Mouse (Mus musculus) megakaryocyte, embryonic 14.5 days (primary cell): ENCODE data around the gene Lztr1. TPM values are rescaled to one million over a fixed set of nuclear protein-coding genes. Genes with fewer than 3 reads are reported as not detected.

Experiments
- H3K27me3 ChIP-seq: replicated peaks from 2 replicates; pipeline ENCODE3; 2012; ENCODE audit warnings: inconsistent platforms
- H3K36me3 ChIP-seq: replicated peaks from 2 replicates; pipeline ENCODE3; 2012; ENCODE audit warnings: low read length, inconsistent platforms, mixed read lengths
- H3K4me1 ChIP-seq: 2 replicates; pipeline ENCODE4 v1.6.1; 2012; ENCODE audit warnings: inconsistent platforms
- H3K4me3 ChIP-seq: replicated peaks from 2 replicates; pipeline ENCODE3; 2012; ENCODE audit warnings: moderate library complexity, mild to moderate bottlenecking, inconsistent platforms
- H3K9me3 ChIP-seq: 2 replicates; pipeline ENCODE4 v1.6.1; 2012; ENCODE audit warnings: inconsistent platforms
- FLI1 ChIP-seq: IDR thresholded peaks from 2 replicates; pipeline ENCODE4 v1.6.1; 2012; ENCODE audit warnings: low read length, inconsistent platforms, mixed read lengths
- GATA1 ChIP-seq: IDR thresholded peaks from 3 replicates; pipeline ENCODE4 v1.6.1; 2012; ENCODE audit warnings: mixed read lengths, low read length, inconsistent platforms, borderline replicate concordance
- polyA plus RNA-seq: library from polyadenylated mRNA; stranded (reverse); fragments of >175 nt; gene quantifications from 2 replicates; pipeline ENCODE4 v1.2.3, GENCODE M21; 2012; ENCODE audit warnings: low replicate concordance; ENCODE audit not compliant: insufficient read depth

The Lztr1 gene
- polyA plus RNA-seq, 1 experiment, result 8.5 TPM

- peaks cover 51% of the 10 kb centered on the region for H3K4me1 ChIP-seq
- no peaks in the 10 kb centered on the region for H3K36me3 ChIP-seq
- TF ChIP-seq FLI1, result no peak
- no peak for TF ChIP-seq GATA1
- H3K4me3 ChIP-seq, result no peak overlapping the region
- H3K9me3 ChIP-seq, result peaks cover 3% of the 10 kb centered on the region
- H3K27me3 ChIP-seq, result peaks cover 62% of the 10 kb centered on the region
These were observed 55.7 kb downstream of the Lztr1 start for GRCm38 (mm10) chr16:17564221-17564620.

- no peak overlapping the region for H3K4me3 ChIP-seq
- H3K27me3 ChIP-seq, result peaks cover 60% of the 10 kb centered on the region
- peaks cover 47% of the 10 kb centered on the region for H3K4me1 ChIP-seq
- no peaks in the 10 kb centered on the region for H3K36me3 ChIP-seq
- TF ChIP-seq FLI1 (no peak), GATA1 (no peak)
- peaks cover 3% of the 10 kb centered on the region for H3K9me3 ChIP-seq
These were observed 56.3 kb downstream of the Lztr1 start for GRCm38 (mm10) chr16:17564771-17565170.

- peaks cover 39% of the 10 kb centered on the region for H3K4me1 ChIP-seq
- TF ChIP-seq FLI1 (no peak), GATA1 (no peak)
- H3K9me3 ChIP-seq, result peaks cover 3% of the 10 kb centered on the region
- no peaks in the 10 kb centered on the region for H3K36me3 ChIP-seq
- no peak overlapping the region for H3K4me3 ChIP-seq
- peaks cover 68% of the 10 kb centered on the region for H3K27me3 ChIP-seq
These were observed 57.7 kb downstream of the Lztr1 start for GRCm38 (mm10) chr16:17566186-17566585.

Other genes starting within 250 kb of the Lztr1 start
- 11.8 and 13.2 TPM in 2 replicates for gene Tmem191c, start 232.6 kb upstream of the Lztr1 start, polyA plus RNA-seq
- not detected in 2 replicates for gene Serpind1, start 177.3 kb upstream of the Lztr1 start, polyA plus RNA-seq
- gene Snap29, start 102.7 kb upstream of the Lztr1 start, polyA plus RNA-seq, result 6.3 and 6.7 TPM in 2 replicates
- 6.0 and 16.7 TPM in 2 replicates for gene Pi4ka, start 102.4 kb upstream of the Lztr1 start, polyA plus RNA-seq
- gene Crkl, start 56.7 kb upstream of the Lztr1 start, polyA plus RNA-seq, result 5.4 and 8.8 TPM in 2 replicates
- gene Aifm3, start 19.1 kb upstream of the Lztr1 start, polyA plus RNA-seq, result 0.03 TPM in 1 of 2 replicates, not detected in the other
- gene Thap7, start 22.4 kb downstream of the Lztr1 start, polyA plus RNA-seq, result 163 and 262 TPM in 2 replicates
- not detected in 2 replicates for gene Lrrc74b, start 52.6 kb downstream of the Lztr1 start, polyA plus RNA-seq
- gene P2rx6, start 53.2 kb downstream of the Lztr1 start, polyA plus RNA-seq, result 2.3 TPM in 1 of 2 replicates, not detected in the other
- gene Slc7a4, start 74.5 kb downstream of the Lztr1 start, polyA plus RNA-seq, result 0.32 and 1.0 TPM in 2 replicates
- gene Smpd4, start 110.7 kb downstream of the Lztr1 start, polyA plus RNA-seq, result 0.83 and 9.1 TPM in 2 replicates
- not detected in 2 replicates for gene Ccdc74a, start 137.8 kb downstream of the Lztr1 start, polyA plus RNA-seq
- gene Med15, start 224.2 kb downstream of the Lztr1 start, polyA plus RNA-seq, result 78.5 and 142 TPM in 2 replicates